Comparison of ENCODE assay signal across 27 mouse cellular contexts in the genomic region with DNA sequence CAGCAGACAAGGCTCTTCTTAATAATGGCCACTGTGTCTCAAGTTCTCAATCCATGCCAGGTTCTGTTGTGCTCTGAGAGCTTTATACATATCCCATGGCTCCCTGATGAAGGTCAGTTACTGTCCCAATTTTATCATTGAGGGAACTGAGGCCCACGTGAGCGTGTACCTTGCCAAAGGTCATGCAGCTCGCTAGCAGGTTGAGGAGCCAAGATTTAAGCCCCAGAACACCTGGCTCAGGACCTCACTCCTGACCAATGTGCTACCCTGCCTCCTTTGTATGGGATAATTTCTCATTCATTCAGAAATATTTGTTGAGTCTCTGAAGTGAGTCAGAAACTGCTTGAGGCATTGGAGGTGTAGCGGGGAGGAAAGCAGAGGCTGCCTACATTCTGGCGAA.
A peak's percentile ranks its signal among the peaks of the same experiment; 100 is the strongest.
DNase-seq lines count a peak whose midpoint lies in the region; ATAC-seq and TF ChIP-seq lines count a peak whose summit lies in the region.
"Had no signal": no experiment of that assay in that cellular context is flagged by ENCODE, and none has a peak within 500 bp of the region (broad histone marks: within the 10 kb centered on the region; RNA-seq: fewer than 3 reads in every experiment).

No protein-coding gene starts in this region.

- 0 out of 2 replicates have a peak overlapping the region, but pooled peaks have one; percentile 88 for H3K27ac ChIP-seq in forebrain, embryonic 13.5 days
- H3K27ac ChIP-seq in forebrain, postnatal 0 days (ENCODE audit: low read depth, low read length), result no peak overlapping the region
- H3K27ac ChIP-seq in liver, adult 2 months (replicated peaks; ENCODE audit: insufficient read depth, low read depth, low read length), result no peak overlapping the region
- no peak overlapping the region for H3K27ac ChIP-seq in kidney, embryonic 16.5 days (ENCODE audit: low read length)
- H3K27ac ChIP-seq: embryonic facial prominence, embryonic 10.5 days; embryonic facial prominence, embryonic 13.5 days; gastrocnemius, adult 2 months had no signal

- H3K4me3 ChIP-seq in forebrain, embryonic 13.5 days, result no peak overlapping the region
- no peak overlapping the region for H3K4me3 ChIP-seq in forebrain, postnatal 0 days (ENCODE audit: low read depth, low read length)
- no peak overlapping the region for H3K4me3 ChIP-seq in liver, adult 2 months (ENCODE audit: insufficient read depth, low read depth, low read length)
- no peak overlapping the region for H3K4me3 ChIP-seq in kidney, embryonic 16.5 days (ENCODE audit: low read length)
- H3K4me3 ChIP-seq: embryonic facial prominence, embryonic 10.5 days; embryonic facial prominence, embryonic 13.5 days; gastrocnemius, adult 2 months; heart, embryonic 13.5 days; hindbrain, embryonic 12.5 days; hindbrain, embryonic 15.5 days had no signal

- DNase-seq in adrenal gland, adult (ENCODE audit: inconsistent age in 2 of 2, low spot score in 1 of 2), result peak; percentile 48 to 84
- no peak for DNase-seq in adrenal gland, postnatal 4 days (ENCODE audit: low spot score in 2 of 2)
- no peak for DNase-seq in forebrain, postnatal 0 days
- peak; percentile 76 for DNase-seq in liver, adult 2 months (ENCODE audit: extremely low read depth, low read depth, low spot score)
- no peak for DNase-seq in liver
- no peak for DNase-seq in heart, postnatal 36 days
- DNase-seq: adrenal gland, adult 8-10 months; B cell, adult 2 months; cerebellum, adult 11-12 months; cerebellum, adult 8-10 months; cerebellum, postnatal 36 days; embryo, embryonic 11 days; gastrocnemius, adult 2 months; gastrocnemius, postnatal 14 days; heart, adult 11 months; heart, postnatal 14 days; kidney, adult 2 months had no signal

- H3K4me1 ChIP-seq in forebrain, embryonic 13.5 days, result peaks cover 36% of the 10 kb centered on the region
- H3K4me1 ChIP-seq in forebrain, postnatal 0 days (ENCODE audit: insufficient read depth), result peaks cover 20% of the 10 kb centered on the region; the same call in 1 of the 2 replicates
- H3K4me1 ChIP-seq in liver, adult 2 months (ENCODE audit: control insufficient read depth, insufficient read depth, low read length), result peaks cover 25% of the 10 kb centered on the region
- peaks cover 16% of the 10 kb centered on the region for H3K4me1 ChIP-seq in kidney, embryonic 16.5 days (ENCODE audit: insufficient read depth, low read length)

- WGBS in forebrain, embryonic 13.5 days, result 87% methylated on average over 5 of the region's 5 CpGs
- WGBS in forebrain, postnatal 0 days, result 92% methylated on average over 5 of the region's 5 CpGs
- 53% methylated on average over 5 of the region's 5 CpGs for WGBS in liver, adult 2 months
- 85% methylated on average over 5 of the region's 5 CpGs for WGBS in kidney, embryonic 16.5 days

- H3K9ac ChIP-seq in forebrain, embryonic 13.5 days, result no peak overlapping the region
- no peak overlapping the region for H3K9ac ChIP-seq in forebrain, postnatal 0 days
- H3K9ac ChIP-seq in liver, adult 2 months (ENCODE audit: low read depth, low read length), result no peak overlapping the region
- no peak overlapping the region for H3K9ac ChIP-seq in kidney, embryonic 16.5 days (replicated peaks; ENCODE audit: low read length)
- H3K9ac ChIP-seq: embryonic facial prominence, embryonic 13.5 days; heart, embryonic 13.5 days; hindbrain, embryonic 12.5 days; hindbrain, embryonic 15.5 days had no signal

- no peaks in the 10 kb centered on the region for H3K9me3 ChIP-seq in forebrain, embryonic 13.5 days (replicated peaks)
- no peaks in the 10 kb centered on the region for H3K9me3 ChIP-seq in forebrain, postnatal 0 days (ENCODE audit: low read length)
- no peaks in the 10 kb centered on the region for H3K9me3 ChIP-seq in kidney, embryonic 16.5 days (ENCODE audit: low read length)
- H3K9me3 ChIP-seq: embryonic facial prominence, embryonic 10.5 days; embryonic facial prominence, embryonic 13.5 days; G1E; heart, embryonic 13.5 days; hindbrain, embryonic 12.5 days; hindbrain, embryonic 15.5 days had no signal

- no peak for TF ChIP-seq CTCF in forebrain, postnatal 0 days (IDR thresholded peaks at IDR 0.05; ENCODE audit: low read depth)
- TF ChIP-seq CTCF in liver, adult 2 months (IDR thresholded peaks at IDR 0.05; ENCODE audit: low read depth, low read length), result no peak

- TF ChIP-seq POLR2A in liver, adult 2 months (IDR thresholded peaks at IDR 0.05; ENCODE audit: extremely low read depth, insufficient read depth, low read length), result no peak

- intact Hi-C loops in heart, postnatal 36 days (cut with DNase I), result loop anchor here (2.0 to 10.0 kb wide), 2 partner anchors 19 to 719 kb away; a partner anchor contains a TSS

- no peaks in the 10 kb centered on the region for H3K36me3 ChIP-seq in forebrain, embryonic 13.5 days (ENCODE audit: poor library complexity, severe bottlenecking)
- H3K36me3 ChIP-seq in forebrain, postnatal 0 days (ENCODE audit: insufficient read depth), result no peaks in the 10 kb centered on the region
- H3K36me3 ChIP-seq in liver, adult 2 months (ENCODE audit: control insufficient read depth, insufficient read depth, low read length), result no peaks in the 10 kb centered on the region
- no peaks in the 10 kb centered on the region for H3K36me3 ChIP-seq in kidney, embryonic 16.5 days (ENCODE audit: insufficient read depth, low read length)
- H3K36me3 ChIP-seq: embryonic facial prominence, embryonic 13.5 days; hindbrain, embryonic 12.5 days; hindbrain, embryonic 15.5 days had no signal

- ATAC-seq in forebrain, embryonic 13.5 days, result no peak
- no peak for ATAC-seq in forebrain, postnatal 0 days
- ATAC-seq in kidney, embryonic 16.5 days (ENCODE audit: low FRiP score, low TSS enrichment), result no peak
- ATAC-seq: intestine, postnatal 0 days had no signal

- no peaks in the 10 kb centered on the region for H3K27me3 ChIP-seq in forebrain, embryonic 13.5 days
- no peaks in the 10 kb centered on the region for H3K27me3 ChIP-seq in forebrain, postnatal 0 days (ENCODE audit: insufficient read depth, low read length)
- no peaks in the 10 kb centered on the region for H3K27me3 ChIP-seq in liver, adult 2 months (ENCODE audit: control insufficient read depth, insufficient read depth, low read length)
- H3K27me3 ChIP-seq in kidney, embryonic 16.5 days (ENCODE audit: insufficient read depth, low read length), result no peaks in the 10 kb centered on the region
- H3K27me3 ChIP-seq: CH12.LX; embryonic facial prominence, embryonic 13.5 days; heart, embryonic 13.5 days; hindbrain, embryonic 12.5 days; hindbrain, embryonic 15.5 days had no signal

- H3K79me2 ChIP-seq in liver, adult 2 months (ENCODE audit: control insufficient read depth, insufficient read depth, low read length), result no peaks in the 10 kb centered on the region; the same call in 1 of the 2 replicates

- no peak overlapping the region for H3K4me2 ChIP-seq in forebrain, embryonic 13.5 days
- H3K4me2 ChIP-seq in forebrain, postnatal 0 days (ENCODE audit: low read depth), result no peak overlapping the region
- H3K4me2 ChIP-seq in kidney, embryonic 16.5 days (replicated peaks; ENCODE audit: low read depth, low read length), result no peak overlapping the region
- H3K4me2 ChIP-seq: embryonic facial prominence, embryonic 13.5 days; heart, embryonic 13.5 days; hindbrain, embryonic 12.5 days; hindbrain, embryonic 15.5 days had no signal

Comparison
In these comparisons a context has a peak if more than half of its experiments do, and no peak if none do; other contexts are left out.
1. DNase-seq: peak in adrenal gland, adult (2 of 2) and liver, adult 2 months (single experiment); none in adrenal gland, postnatal 4 days (0 of 2), forebrain, postnatal 0 days (single experiment), liver (single experiment) and heart, postnatal 36 days (0 of 2).